Mouse (Mus musculus) forebrain, embryonic 15.5 days (tissue): ENCODE data around the gene Slc1a5. TPM values are rescaled to one million over a fixed set of nuclear protein-coding genes. Genes with fewer than 3 reads are reported as not detected.

Experiments
- ATAC-seq: fragments of 200-750 bp; cut with Nextera tagmentation; replicated peaks from 2 replicates; pipeline ENCODE4 v1.8.0; 2017; ENCODE audit warnings: mild to moderate bottlenecking, moderate TSS enrichment, moderate library complexity
- H3K27ac ChIP-seq: fragments of 300-500 bp; sonication (generic); replicated peaks from 2 replicates; pipeline ENCODE4 v1.5.1; 2015; ENCODE audit warnings: mild to moderate bottlenecking, inconsistent platforms
- H3K27me3 ChIP-seq: fragments of 300-500 bp; sonication (generic); 2 replicates; pipeline ENCODE4 v1.6.1; 2015; ENCODE audit warnings: inconsistent platforms
- H3K36me3 ChIP-seq: fragments of 300-500 bp; sonication (generic); 2 replicates; pipeline ENCODE4 v1.6.1; 2015; ENCODE audit warnings: mild to moderate bottlenecking, inconsistent platforms
- H3K4me1 ChIP-seq: fragments of 300-500 bp; sonication (generic); 2 replicates; pipeline ENCODE4 v1.6.1; 2015; ENCODE audit warnings: inconsistent platforms
- H3K4me2 ChIP-seq: fragments of 300-500 bp; sonication (generic); replicated peaks from 2 replicates; pipeline ENCODE4 v1.6.1; 2015; ENCODE audit warnings: mild to moderate bottlenecking, inconsistent platforms
- H3K4me3 ChIP-seq: fragments of 300-500 bp; sonication (generic); 2 replicates; pipeline ENCODE4 v1.5.1; 2015; ENCODE audit warnings: mild to moderate bottlenecking, inconsistent platforms
- H3K9ac ChIP-seq: fragments of 300-500 bp; sonication (generic); replicated peaks from 2 replicates; pipeline ENCODE4 v1.6.1; 2015; ENCODE audit warnings: mild to moderate bottlenecking, inconsistent platforms
- H3K9me3 ChIP-seq: fragments of 300-500 bp; sonication (generic); 2 replicates; pipeline ENCODE4 v1.6.1; 2016; ENCODE audit warnings: inconsistent platforms
- WGBS: fragments of 180-500 bp; shearing (Covaris S2); methylation state at CpG from one replicate; pipeline ENCODE4 v1.1.7; 2015; ENCODE audit warnings: mixed read lengths; 5-methylcytosine and 5-hydroxymethylcytosine counted together
- polyA plus RNA-seq: library from polyadenylated mRNA; unstranded; fragments of >200 nt; fragmentation: Nextera tagmentation; extraction: Ambion mirVana; gene quantifications from 2 replicates; pipeline ENCODE4 v1.2.1, GENCODE M21; 2015

The Slc1a5 gene
- polyA plus RNA-seq, 1 experiment from 2014 or later: 10.0 TPM

DNA sequence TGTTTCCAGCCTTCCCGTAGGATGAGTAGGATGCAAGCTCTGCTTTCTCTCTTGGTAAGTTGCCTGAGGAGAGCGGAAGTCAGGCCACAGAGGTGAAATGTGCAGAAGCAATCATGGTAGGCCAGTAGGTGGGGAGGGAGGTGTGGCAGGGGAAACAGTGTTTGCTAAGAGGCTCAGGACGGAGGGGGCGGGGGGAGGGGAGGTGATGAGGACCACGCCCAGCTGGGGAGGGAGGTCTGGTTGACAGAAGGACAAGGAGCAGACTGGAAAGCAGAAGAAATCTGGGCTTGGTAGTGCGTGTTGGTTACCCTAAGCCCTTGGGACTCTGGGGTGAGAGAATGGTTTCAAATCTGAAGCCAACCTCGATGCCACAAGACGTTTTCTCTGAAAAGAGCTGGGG is 20.8 kb upstream of the Slc1a5 start:
- 34% methylated on average over 8 of the region's 8 CpGs for WGBS
- no peaks in the 10 kb centered on the region for H3K27me3 ChIP-seq
- H3K4me1 ChIP-seq: no peaks in the 10 kb centered on the region
- no peaks in the 10 kb centered on the region for H3K9me3 ChIP-seq
- H3K4me3 ChIP-seq: no peak overlapping the region
- H3K4me2 ChIP-seq: no peak overlapping the region
- no peak overlapping the region for H3K27ac ChIP-seq
- no peaks in the 10 kb centered on the region for H3K36me3 ChIP-seq
- H3K9ac ChIP-seq: no peak overlapping the region
- ATAC-seq: no peak

GRCm38 (mm10) chr7:16761005-16761481 is 20.1 kb upstream of the Slc1a5 start:
- ATAC-seq: no peak
- no peak overlapping the region for H3K9ac ChIP-seq
- H3K9me3 ChIP-seq: no peaks in the 10 kb centered on the region
- no peaks in the 10 kb centered on the region for H3K4me1 ChIP-seq
- no peak overlapping the region for H3K4me3 ChIP-seq
- WGBS: 53% methylated on average over 10 of the region's 10 CpGs
- no peak overlapping the region for H3K4me2 ChIP-seq
- no peaks in the 10 kb centered on the region for H3K27me3 ChIP-seq
- H3K27ac ChIP-seq: no peak overlapping the region
- no peaks in the 10 kb centered on the region for H3K36me3 ChIP-seq

DNA sequence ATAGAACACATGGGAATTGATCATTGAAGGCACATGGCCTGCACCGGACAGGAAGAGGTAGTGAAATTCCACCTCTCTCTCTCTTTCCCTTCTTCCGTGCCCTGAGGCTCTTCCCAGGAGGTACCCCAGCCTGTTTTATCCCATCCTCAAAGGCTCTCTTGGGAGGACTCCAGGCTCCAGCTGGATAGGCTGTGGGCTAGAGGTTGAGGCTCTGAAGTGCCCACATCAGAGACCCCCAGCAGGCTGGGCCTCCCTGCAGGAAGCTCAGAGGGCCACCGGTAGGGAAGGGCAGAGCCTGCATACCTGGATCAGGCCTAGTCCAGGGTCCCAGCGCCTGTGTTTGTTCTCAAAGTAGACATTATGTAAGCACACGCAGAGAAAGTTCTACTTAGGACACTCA is 19.5 kb upstream of the Slc1a5 start:
- Histone ChIP-seq H3K36me3 (no peaks in the 10 kb centered on the region), H3K4me3 (no peak overlapping the region), H3K4me2 (no peak overlapping the region), H3K9me3 (no peaks in the 10 kb centered on the region), H3K9ac (no peak overlapping the region), H3K4me1 (no peaks in the 10 kb centered on the region), H3K27ac (no peak overlapping the region), H3K27me3 (no peaks in the 10 kb centered on the region)
- 54% methylated on average over 5 of the region's 5 CpGs for WGBS
- ATAC-seq: no peak

GRCm38 (mm10) chr7:16763463-16764218 is 17.5 kb upstream of the Slc1a5 start:
- H3K9me3 ChIP-seq: no peaks in the 10 kb centered on the region
- H3K27ac ChIP-seq: no peak overlapping the region
- no peaks in the 10 kb centered on the region for H3K4me1 ChIP-seq
- no peak for ATAC-seq
- H3K27me3 ChIP-seq: no peaks in the 10 kb centered on the region
- H3K4me2 ChIP-seq: no peak overlapping the region
- H3K9ac ChIP-seq: no peak overlapping the region
- WGBS: 85% methylated on average over 7 of the region's 7 CpGs
- no peak overlapping the region for H3K4me3 ChIP-seq
- H3K36me3 ChIP-seq: no peaks in the 10 kb centered on the region

DNA sequence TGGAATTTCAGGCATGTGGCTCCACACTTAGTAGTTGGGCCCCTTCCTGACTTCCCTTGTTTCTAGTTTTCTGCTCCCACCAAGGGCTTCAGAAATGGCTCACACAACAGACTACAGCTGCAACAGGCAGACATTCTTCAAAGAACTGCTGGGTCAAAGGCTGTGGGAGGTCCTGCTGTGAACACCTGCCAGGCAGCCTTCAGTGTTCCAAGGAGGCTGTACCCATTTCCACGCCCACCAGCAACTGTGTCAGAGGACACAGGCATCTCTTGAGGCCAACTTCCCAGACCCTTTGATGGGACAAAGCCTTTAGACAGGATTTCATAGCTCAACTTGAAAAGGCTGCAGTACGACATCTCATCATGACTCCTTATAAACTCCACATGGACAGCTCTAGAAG is 14.7 kb upstream of the Slc1a5 start:
- H3K36me3 ChIP-seq: no peaks in the 10 kb centered on the region
- no peak overlapping the region for H3K4me2 ChIP-seq
- no peaks in the 10 kb centered on the region for H3K9me3 ChIP-seq
- H3K4me1 ChIP-seq: no peaks in the 10 kb centered on the region
- H3K27me3 ChIP-seq: no peaks in the 10 kb centered on the region
- ATAC-seq: no peak
- H3K4me3 ChIP-seq: no peak overlapping the region
- 25% methylated on average over 2 of the region's 2 CpGs for WGBS
- H3K27ac ChIP-seq: no peak overlapping the region
- no peak overlapping the region for H3K9ac ChIP-seq

DNA sequence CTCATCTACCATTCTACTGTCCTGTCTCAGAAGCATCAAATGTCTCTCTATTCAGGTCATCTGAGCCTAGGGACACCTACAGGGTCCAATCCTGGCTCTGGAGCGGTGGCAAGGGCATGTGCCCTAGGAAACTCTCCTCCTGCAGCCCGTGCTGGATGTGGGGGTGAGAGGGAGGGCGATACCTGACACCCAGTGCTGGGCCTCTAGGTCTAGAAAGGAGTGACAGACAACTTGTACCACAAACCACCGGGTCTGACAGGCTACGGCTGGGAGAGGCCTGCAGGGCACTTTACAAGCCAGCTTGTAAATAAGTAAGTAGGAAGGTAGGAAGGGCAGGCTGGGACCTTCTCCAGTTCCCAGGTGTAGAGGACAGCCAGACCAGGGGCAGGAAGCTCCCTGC is 5.3 kb upstream of the Slc1a5 start:
- Histone ChIP-seq H3K4me2 (no peak overlapping the region), H3K36me3 (no peaks in the 10 kb centered on the region), H3K4me1 (peaks cover 3% of the 10 kb centered on the region; the same call in 1 of the 2 replicates), H3K9me3 (no peaks in the 10 kb centered on the region), H3K4me3 (no peak overlapping the region), H3K27me3 (no peaks in the 10 kb centered on the region), H3K9ac (no peak overlapping the region), H3K27ac (no peak overlapping the region)
- ATAC-seq: no peak
- WGBS: 70% methylated on average over 5 of the region's 5 CpGs

DNA sequence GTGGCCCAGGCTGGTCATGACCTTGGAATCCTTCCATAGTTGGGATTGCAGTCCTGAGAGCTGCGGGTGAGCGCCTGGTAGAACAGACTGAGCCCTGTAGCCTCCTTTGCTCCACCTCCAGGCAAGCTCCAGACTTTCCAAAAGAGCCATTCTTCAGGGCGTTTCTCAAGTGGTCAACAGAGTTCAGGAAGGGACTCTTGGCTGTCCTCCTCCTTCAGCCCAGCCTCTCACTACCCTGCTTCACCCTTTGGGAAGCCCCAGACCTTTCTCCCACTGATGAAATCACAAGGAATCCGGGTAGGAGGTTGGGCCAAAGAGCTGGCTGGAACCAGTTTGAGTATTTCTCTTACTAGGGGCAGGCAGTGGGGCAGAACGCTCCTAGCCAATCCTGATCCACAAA is 1.1 kb upstream of the Slc1a5 start:
- no peak for ATAC-seq
- H3K4me3 ChIP-seq: no peak overlapping the region
- no peak overlapping the region for H3K9ac ChIP-seq
- no peak overlapping the region for H3K27ac ChIP-seq
- H3K36me3 ChIP-seq: no peaks in the 10 kb centered on the region
- H3K4me2 ChIP-seq: no peak overlapping the region
- whole genome bisulfite sequencing: 64% methylated on average over 5 of the region's 5 CpGs
- no peaks in the 10 kb centered on the region for H3K27me3 ChIP-seq
- peaks cover 34% of the 10 kb centered on the region for H3K4me1 ChIP-seq
- no peaks in the 10 kb centered on the region for H3K9me3 ChIP-seq

- peaks cover 34% of the 10 kb centered on the region for H3K4me1 ChIP-seq
- WGBS: 0% methylated on average over 10 of the region's 10 CpGs
- no peaks in the 10 kb centered on the region for H3K36me3 ChIP-seq
- no peak overlapping the region for H3K27ac ChIP-seq
- no peaks in the 10 kb centered on the region for H3K27me3 ChIP-seq
- no peak; the same call in 1 of the 2 replicates for ATAC-seq
- peak overlapping the region; percentile 98 for H3K4me2 ChIP-seq
- peak overlapping the region; percentile 52 for H3K4me3 ChIP-seq
- no peaks in the 10 kb centered on the region for H3K9me3 ChIP-seq
- H3K9ac ChIP-seq: peak overlapping the region; percentile 48
Observed at GRCm38 (mm10) chr7:16781555-16781815, 345 bp downstream of the Slc1a5 start.

DNA sequence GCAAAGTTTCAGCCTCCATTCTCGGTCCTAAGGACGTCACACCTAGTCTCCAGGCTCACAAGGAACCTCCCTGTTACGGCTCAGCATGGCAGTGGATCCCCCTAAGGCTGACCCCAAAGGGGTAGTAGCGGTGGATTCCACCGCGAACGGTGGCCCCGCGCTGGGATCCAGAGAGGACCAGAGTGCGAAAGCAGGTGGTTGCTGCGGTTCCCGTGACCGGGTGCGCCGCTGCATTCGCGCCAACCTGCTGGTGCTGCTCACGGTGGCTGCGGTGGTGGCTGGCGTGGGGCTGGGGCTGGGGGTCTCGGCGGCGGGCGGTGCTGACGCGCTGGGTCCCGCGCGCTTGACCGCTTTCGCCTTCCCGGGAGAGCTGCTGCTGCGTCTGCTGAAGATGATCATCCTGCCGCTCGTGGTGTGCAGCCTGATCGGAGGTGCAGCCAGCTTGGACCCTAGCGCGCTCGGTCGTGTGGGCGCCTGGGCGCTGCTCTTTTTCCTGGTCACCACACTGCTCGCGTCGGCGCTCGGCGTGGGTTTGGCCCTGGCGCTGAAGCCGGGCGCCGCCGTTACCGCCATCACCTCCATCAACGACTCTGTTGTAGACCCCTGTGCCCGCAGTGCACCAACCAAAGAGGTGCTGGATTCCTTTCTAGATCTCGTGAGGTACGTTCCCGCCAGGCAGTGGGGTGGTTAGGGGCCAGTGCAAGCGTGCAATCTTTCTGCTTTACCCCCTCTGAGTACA is 845 bp downstream of the Slc1a5 start:
- under 1% methylated on average over 60 of the region's 60 CpGs for WGBS
- Histone ChIP-seq H3K27ac (no peak overlapping the region), H3K27me3 (no peaks in the 10 kb centered on the region), H3K4me3 (peak overlapping the region; percentile 52), H3K9ac (peak overlapping the region; percentile 48), H3K9me3 (no peaks in the 10 kb centered on the region), H3K4me2 (peak overlapping the region; percentile 98), H3K4me1 (peaks cover 34% of the 10 kb centered on the region), H3K36me3 (no peaks in the 10 kb centered on the region)
- peak; percentile 41 for ATAC-seq

- Histone ChIP-seq H3K9me3 (no peaks in the 10 kb centered on the region), H3K4me1 (peaks cover 34% of the 10 kb centered on the region)
Observed at GRCm38 (mm10) chr7:16782555-16783125, 1.5 kb downstream of the Slc1a5 start.

DNA sequence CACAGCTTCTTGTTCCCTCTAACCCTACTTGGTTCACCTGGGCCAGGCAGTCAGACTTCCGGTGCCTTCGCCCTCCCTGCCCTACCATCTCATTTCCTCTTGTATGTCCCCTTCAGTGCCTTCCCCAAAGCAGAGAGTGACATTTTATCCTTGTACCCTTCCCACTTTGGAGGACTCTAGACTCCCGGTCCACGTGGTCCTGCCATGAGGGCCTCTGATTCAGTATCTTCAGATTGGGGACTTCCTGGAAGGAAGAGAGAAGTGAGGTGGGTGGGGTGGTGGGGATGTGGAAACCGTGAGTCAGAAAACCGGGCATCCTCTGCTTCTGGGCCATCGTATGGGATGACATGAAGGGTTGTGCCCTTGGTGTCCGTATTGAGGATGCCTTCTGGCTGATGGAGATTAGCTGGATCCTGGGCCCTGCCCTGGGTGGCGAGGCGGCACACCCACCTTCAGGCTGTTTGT is 2.1 kb downstream of the Slc1a5 start:
- Histone ChIP-seq H3K27ac (no peak overlapping the region), H3K9ac (no peak overlapping the region), H3K36me3 (no peaks in the 10 kb centered on the region), H3K4me1 (peaks cover 34% of the 10 kb centered on the region), H3K4me3 (peak overlapping the region; percentile 52), H3K4me2 (peak overlapping the region; percentile 98), H3K9me3 (no peaks in the 10 kb centered on the region), H3K27me3 (no peaks in the 10 kb centered on the region)
- WGBS: 13% methylated on average over 10 of the region's 10 CpGs
- ATAC-seq: no peak

More at GRCm38 (mm10) chr7:16782555-16783125, 1.5 kb downstream of the Slc1a5 start:
- Histone ChIP-seq H3K4me2 (peak overlapping the region; percentile 98), H3K27ac (no peak overlapping the region), H3K9ac (peak overlapping the region; percentile 48), H3K36me3 (no peaks in the 10 kb centered on the region), H3K27me3 (no peaks in the 10 kb centered on the region), H3K4me3 (peak overlapping the region; percentile 52)
- 6% methylated on average over 11 of the region's 11 CpGs for WGBS
- no peak for ATAC-seq

GRCm38 (mm10) chr7:16783758-16784415 is 2.7 kb downstream of the Slc1a5 start:
- Histone ChIP-seq H3K27ac (no peak overlapping the region), H3K9ac (no peak overlapping the region), H3K4me3 (peak overlapping the region; percentile 52)

More at GRCm38 (mm10) chr7:16783758-16784415, 2.7 kb downstream of the Slc1a5 start:
- ATAC-seq: no peak
- no peaks in the 10 kb centered on the region for H3K27me3 ChIP-seq
- H3K36me3 ChIP-seq: no peaks in the 10 kb centered on the region
- H3K9me3 ChIP-seq: no peaks in the 10 kb centered on the region
- 35% methylated on average over 17 of the region's 17 CpGs for WGBS
- peaks cover 34% of the 10 kb centered on the region for H3K4me1 ChIP-seq
- H3K4me2 ChIP-seq: peak overlapping the region; percentile 98
